Mouse (Mus musculus) ES-E14 (cell line): Measurements from ENCODE around the gene Gm17662. TPM values are rescaled to one million over a fixed set of nuclear protein-coding genes. Genes with fewer than 3 reads are reported as not detected.

Experiments
- DNase-seq: peaks from one replicate; pipeline ENCODE4 v3.0.0-alpha.2; 2013; ENCODE audit warnings: low read depth, low spot score
- H3K27ac ChIP-seq: 2 replicates; pipeline ENCODE4 v1.5.1; 2012; ENCODE audit warnings: low read depth, mild to moderate bottlenecking, low read length, moderate library complexity, mixed read lengths; ENCODE audit not compliant: poor library complexity, insufficient read depth, severe bottlenecking
- H3K36me3 ChIP-seq: 2 replicates; pipeline ENCODE4 v1.6.1; 2012; ENCODE audit warnings: mild to moderate bottlenecking, low read length, moderate library complexity, mixed read lengths; ENCODE audit not compliant: control insufficient read depth, poor library complexity, insufficient read depth, severe bottlenecking
- H3K4me1 ChIP-seq, 2 experiments: fragments of 150-350 bp in 1 of 2; sonication (generic) in 1 of 2; 2 replicates each; pipeline ENCODE4 v1.6.1; 2012; ENCODE audit warnings: low read length in 2 of 2, mild to moderate bottlenecking in 1 of 2, mixed read lengths in 1 of 2; ENCODE audit not compliant: control insufficient read depth in 2 of 2, insufficient read depth in 2 of 2, poor library complexity in 1 of 2
- H3K4me3 ChIP-seq, 2 experiments: fragments of 150-350 bp in 1 of 2; sonication (generic) in 1 of 2; 2 replicates each; pipeline ENCODE4 v1.5.1; 2012; ENCODE audit warnings: low read length in 2 of 2, low read depth in 1 of 2, mild to moderate bottlenecking in 1 of 2, mixed read lengths in 1 of 2; ENCODE audit not compliant: insufficient read depth in 1 of 2, poor library complexity in 1 of 2, severe bottlenecking in 1 of 2
- H3K9ac ChIP-seq: 2 replicates; pipeline ENCODE4 v1.6.1; 2012; ENCODE audit warnings: low read depth, mild to moderate bottlenecking, low read length, mixed read lengths; ENCODE audit not compliant: poor library complexity, insufficient read depth, severe bottlenecking
- H3K9me3 ChIP-seq: fragments of 150-350 bp; sonication (generic); 2 replicates; pipeline ENCODE4 v1.6.1; 2012; ENCODE audit warnings: low read depth, mild to moderate bottlenecking, low read length; ENCODE audit not compliant: control insufficient read depth, insufficient read depth
- CHD2 ChIP-seq: IDR thresholded peaks from 2 replicates; pipeline ENCODE4 v1.6.1; 2014; ENCODE audit warnings: mild to moderate bottlenecking, low read depth, low read length, inconsistent platforms
- HCFC1 ChIP-seq: IDR thresholded peaks from 2 replicates; pipeline ENCODE4 v1.6.1; 2012; ENCODE audit warnings: low read length, inconsistent platforms, borderline replicate concordance; ENCODE audit not compliant: insufficient read depth
- MAFK ChIP-seq: IDR thresholded peaks from 2 replicates; pipeline ENCODE4 v1.6.1; 2014; ENCODE audit warnings: mild to moderate bottlenecking, low read depth, low read length, inconsistent platforms; ENCODE audit not compliant: insufficient read depth
- ZC3H11A ChIP-seq: IDR thresholded peaks from 2 replicates; pipeline ENCODE4 v1.6.1; 2012; ENCODE audit warnings: low read depth, mild to moderate bottlenecking, inconsistent platforms, low read length, borderline replicate concordance
- ZNF384 ChIP-seq: IDR thresholded peaks from 2 replicates; pipeline ENCODE4 v1.6.1; 2012; ENCODE audit warnings: low read depth, low read length, inconsistent platforms
- in situ Hi-C, 2 experiments: fragments of 600-800 bp; cut with MboI; formaldehyde crosslinking; loops; one replicate each; pipeline ENCODE4 v1.15.1; 2025; ENCODE audit warnings: low sequenced_read_pairs in 2 of 2, inconsistent platforms in 1 of 2; ENCODE audit not compliant: unreplicated experiment in 2 of 2
- total RNA-seq: library from RNA; depleted of rRNA; stranded (reverse); fragments of 300-350 nt; gene quantifications from 2 replicates; pipeline ENCODE4 v1.2.3, GENCODE M21; 2012; rRNA removed

The Gm17662 gene
- total RNA-seq, 1 experiment: not detected

DNA sequence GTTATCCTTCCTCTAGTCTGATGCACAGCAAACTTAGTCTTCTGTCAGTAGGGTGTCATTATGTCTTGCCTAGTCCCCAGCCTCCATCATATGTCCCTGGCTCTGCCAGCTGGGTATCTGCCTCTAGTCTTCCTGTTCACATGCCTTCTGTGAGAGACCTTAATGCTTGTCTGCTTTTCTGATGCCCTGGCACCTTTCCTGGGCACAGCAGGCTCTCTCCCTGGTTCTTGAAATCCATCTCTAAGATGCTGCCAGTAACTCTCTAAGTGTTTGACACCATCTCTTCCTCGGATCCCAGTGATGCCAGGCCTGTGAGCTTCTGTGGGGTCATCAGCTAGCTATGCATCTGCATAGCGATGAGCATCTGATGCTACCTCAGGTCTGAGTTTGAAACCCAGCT, 45.7 kb downstream of the Gm17662 start:
- no peak for DNase-seq
- TF ChIP-seq HCFC1 (no peak), CHD2 (no peak), ZC3H11A (no peak), MAFK (no peak), ZNF384 (no peak)
- no peaks in the 10 kb centered on the region for H3K4me1 ChIP-seq
- no peak overlapping the region for H3K27ac ChIP-seq
- in situ Hi-C loops: no loop called here
- H3K4me3 ChIP-seq: no peak overlapping the region
- H3K9ac ChIP-seq: no peak overlapping the region
- H3K9me3 ChIP-seq: no peaks in the 10 kb centered on the region
- no peaks in the 10 kb centered on the region for H3K36me3 ChIP-seq

DNA sequence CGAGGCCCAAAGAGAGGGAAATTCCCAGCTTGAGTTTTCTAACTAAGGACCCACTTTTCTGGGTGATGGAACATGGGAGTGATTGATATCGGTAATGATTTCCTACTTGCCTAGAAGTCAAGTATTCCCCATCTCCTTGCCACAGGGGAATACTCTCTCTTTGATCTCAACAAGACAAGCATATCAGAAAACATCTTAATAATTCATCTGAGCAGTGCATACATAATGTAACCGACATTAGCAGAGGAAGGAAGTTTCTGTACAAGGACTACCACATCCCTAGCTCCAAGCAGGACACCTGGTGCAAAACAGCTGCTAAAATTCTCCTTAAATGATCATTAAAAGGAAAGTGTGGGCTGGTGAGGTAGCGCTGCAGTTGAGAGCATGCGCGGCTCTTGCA, 47.9 kb downstream of the Gm17662 start:
- Histone ChIP-seq H3K4me3 (no peak overlapping the region), H3K9me3 (no peaks in the 10 kb centered on the region), H3K4me1 (no peaks in the 10 kb centered on the region), H3K9ac (no peak overlapping the region), H3K27ac (no peak overlapping the region), H3K36me3 (no peaks in the 10 kb centered on the region)
- DNase-seq: no peak
- in situ Hi-C loops: no loop called here
- TF ChIP-seq CHD2 (no peak), ZC3H11A (no peak), MAFK (no peak), HCFC1 (no peak), ZNF384 (no peak)

Other genes with a start within 250 kb of the Gm17662 start
- 0.80 and 0.95 TPM in 2 replicates for gene C8b, start 91.0 kb upstream of the Gm17662 start, total RNA-seq
- gene C8a, start 19.1 kb downstream of the Gm17662 start, total RNA-seq: 0.22 and 0.26 TPM in 2 replicates
- gene Fyb2, start 56.1 kb downstream of the Gm17662 start, total RNA-seq: 0.05 and 0.09 TPM in 2 replicates